Comparison of ENCODE assay signal across 9 mouse cellular contexts in the genomic region with DNA sequence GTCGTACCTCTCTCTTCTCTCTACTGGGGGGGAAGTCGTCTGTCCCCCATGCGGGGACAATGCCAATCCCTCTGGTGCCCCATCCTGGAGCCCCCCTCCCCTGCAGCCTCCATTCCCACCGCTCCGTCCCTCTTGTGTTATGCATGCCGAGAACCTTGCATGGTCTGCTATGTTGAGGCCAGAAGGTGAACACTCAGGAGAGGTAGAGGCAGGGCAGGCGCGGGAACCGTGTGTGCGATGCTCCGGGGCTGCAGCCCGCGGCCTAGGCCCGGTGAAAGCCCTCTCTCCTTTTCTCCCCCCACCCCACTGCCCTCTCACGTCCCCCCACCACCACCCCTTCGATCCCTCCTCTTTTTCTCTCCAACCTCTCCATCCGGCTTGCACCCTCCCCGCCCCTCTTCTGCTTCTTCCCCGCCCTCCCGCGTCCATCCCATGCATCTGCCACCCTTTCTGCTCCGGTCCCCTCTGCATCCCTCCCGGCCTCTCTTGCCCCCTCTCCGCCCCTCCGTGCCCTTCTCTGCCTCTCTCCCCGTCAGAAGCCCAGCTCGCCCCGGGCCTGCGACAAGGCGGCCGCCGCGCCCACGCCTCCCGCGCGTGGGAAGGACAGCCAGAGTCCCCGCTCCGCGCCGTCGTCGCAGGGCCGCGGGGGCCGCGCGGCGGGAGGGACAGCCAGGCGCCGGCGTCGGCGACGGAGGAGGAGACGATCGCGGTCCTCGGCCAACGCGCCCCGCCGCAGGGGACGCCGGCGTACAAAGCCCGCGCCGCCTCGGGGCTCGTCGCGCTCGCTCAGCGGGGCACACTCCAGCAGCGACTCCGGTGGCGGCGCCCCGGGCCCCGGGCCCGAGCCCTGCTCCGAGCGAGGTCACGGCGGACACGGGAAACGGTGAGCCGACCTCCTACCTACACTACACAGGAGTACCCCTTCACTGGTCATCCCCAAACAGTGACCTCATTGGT. TPM values are rescaled to one million over a fixed set of nuclear protein-coding genes. Genes with fewer than 3 reads are reported as not detected.
DNase-seq lines count a peak whose midpoint lies in the region; ATAC-seq and TF ChIP-seq lines count a peak whose summit lies in the region.
"Had no signal": no experiment of that assay in that cellular context is flagged by ENCODE, and none has a peak within 500 bp of the region (broad histone marks: within the 10 kb centered on the region; RNA-seq: fewer than 3 reads in every experiment).

No protein-coding gene starts in this region.

- DNase-seq in kidney, postnatal 0 days (ENCODE audit: low spot score) = peak; percentile 55
- DNase-seq in kidney, adult 9 months = no peak
- DNase-seq in brain, adult 2 months (ENCODE audit: low read depth, low spot score) = peak; percentile 49
- DNase-seq in forebrain, embryonic 11.5 days (ENCODE audit: low spot score) = no peak
- DNase-seq in kidney, postnatal 14 days = peak; percentile 41
- no peak for DNase-seq in gastrocnemius, adult 18-20 months (ENCODE audit: low spot score)

- no peaks in the 10 kb centered on the region for H3K9me3 ChIP-seq in kidney, postnatal 0 days (replicated peaks; ENCODE audit: low read length)
- H3K9me3 ChIP-seq in forebrain, embryonic 11.5 days (ENCODE audit: control insufficient read depth, low read length) = no peaks in the 10 kb centered on the region
- H3K9me3 ChIP-seq in neural tube, embryonic 13.5 days = no peaks in the 10 kb centered on the region

- peak overlapping the region; percentile 49 for H3K4me3 ChIP-seq in kidney, postnatal 0 days (replicated peaks; ENCODE audit: low read depth, low read length)
- peak overlapping the region; percentile 45 for H3K4me3 ChIP-seq in forebrain, embryonic 11.5 days (ENCODE audit: low read depth, low read length)
- H3K4me3 ChIP-seq in neural tube, embryonic 13.5 days = peak overlapping the region; percentile 45

- H3K9ac ChIP-seq in kidney, postnatal 0 days (ENCODE audit: low read depth, low read length) = peak overlapping the region; percentile 58
- peak overlapping the region; percentile 49 for H3K9ac ChIP-seq in forebrain, embryonic 11.5 days (ENCODE audit: low read length)
- H3K9ac ChIP-seq in neural tube, embryonic 13.5 days = peak overlapping the region; percentile 83

- peak; percentile 27; the same call in 1 of the 2 replicates for ATAC-seq in kidney, postnatal 0 days (replicated peaks; ENCODE audit: low FRiP score, low read depth)
- peak; percentile 49 for ATAC-seq in forebrain, embryonic 11.5 days (replicated peaks; ENCODE audit: low FRiP score)
- ATAC-seq in neural tube, embryonic 13.5 days (ENCODE audit: low read depth) = peak; percentile 54
- ATAC-seq in erythroblast, adult 5-6 weeks (replicated peaks; ENCODE audit: low FRiP score, poor library complexity, severe bottlenecking) = no peak

- TF ChIP-seq CTCF in kidney, postnatal 0 days (IDR thresholded peaks at IDR 0.05; ENCODE audit: low read depth) = no peak

- under 1% methylated on average over 85 of the region's 89 CpGs for WGBS in kidney, postnatal 0 days
- under 1% methylated on average over 87 of the region's 89 CpGs for WGBS in forebrain, embryonic 11.5 days
- WGBS in neural tube, embryonic 13.5 days = under 1% methylated on average over 64 of the region's 89 CpGs

- H3K27me3 ChIP-seq in kidney, postnatal 0 days (ENCODE audit: insufficient read depth, low read length) = peaks cover 20% of the 10 kb centered on the region
- H3K27me3 ChIP-seq in forebrain, embryonic 11.5 days (ENCODE audit: control insufficient read depth, insufficient read depth, low read length) = peaks cover 39% of the 10 kb centered on the region
- peaks cover 65% of the 10 kb centered on the region for H3K27me3 ChIP-seq in neural tube, embryonic 13.5 days

- peaks cover 6% of the 10 kb centered on the region; the same call in 1 of the 2 replicates for H3K4me1 ChIP-seq in kidney, postnatal 0 days (replicated peaks; ENCODE audit: insufficient read depth, low read length)
- peaks cover 7% of the 10 kb centered on the region; the same call in 1 of the 2 replicates for H3K4me1 ChIP-seq in forebrain, embryonic 11.5 days (replicated peaks; ENCODE audit: control insufficient read depth, insufficient read depth, low read length)
- H3K4me1 ChIP-seq in neural tube, embryonic 13.5 days (replicated peaks) = peaks cover 25% of the 10 kb centered on the region

- H3K36me3 ChIP-seq in kidney, postnatal 0 days (ENCODE audit: insufficient read depth, low read length) = no peaks in the 10 kb centered on the region
- no peaks in the 10 kb centered on the region for H3K36me3 ChIP-seq in forebrain, embryonic 11.5 days (ENCODE audit: control insufficient read depth, insufficient read depth, low read length)
- peaks cover 31% of the 10 kb centered on the region for H3K36me3 ChIP-seq in neural tube, embryonic 13.5 days

- peak overlapping the region; percentile 86 for H3K4me2 ChIP-seq in kidney, postnatal 0 days (ENCODE audit: low read length)
- peak overlapping the region; percentile 80 for H3K4me2 ChIP-seq in forebrain, embryonic 11.5 days (ENCODE audit: low read depth, low read length, severe bottlenecking)
- peak overlapping the region; percentile 75 for H3K4me2 ChIP-seq in neural tube, embryonic 13.5 days

- no peak overlapping the region for H3K27ac ChIP-seq in kidney, postnatal 0 days
- H3K27ac ChIP-seq in forebrain, embryonic 11.5 days (ENCODE audit: low read depth, low read length) = no peak overlapping the region
- H3K27ac ChIP-seq in neural tube, embryonic 13.5 days (replicated peaks) = peak overlapping the region; percentile 59

RNA-seq across cellular contexts. Expression of a gene that starts 19.8 kb away (rescaled TPM):
- 99.9 and 113 TPM in 2 replicates for polyA plus RNA-seq in kidney, postnatal 0 days (2015; fragmentation: Nextera tagmentation; extraction: Ambion mirVana)
- 11.4 and 11.8 TPM in 2 replicates for polyA plus RNA-seq in forebrain, embryonic 11.5 days (2014; fragmentation: Nextera tagmentation; extraction: Ambion mirVana)
- polyA plus RNA-seq in neural tube, embryonic 13.5 days (2015; fragmentation: Nextera tagmentation; extraction: Ambion mirVana) = 15.8 and 19.3 TPM in 2 replicates
- not detected in 2 replicates for total RNA-seq in erythroblast, adult 5-6 weeks (2015; ENCODE audit: low replicate concordance)
- not detected in 2 replicates for total RNA-seq in erythroblast, adult 5-6 weeks (2017; ENCODE audit: low replicate concordance)
- total RNA-seq in gastrocnemius, adult 18-20 months (2021) = 100 to 1,000 TPM; 239 to 482 TPM
- total RNA-seq: hematopoietic stem cell, adult 5-6 weeks had no signal

Comparison
In these comparisons a context has a peak if more than half of its experiments do, and no peak if none do; other contexts are left out.
1. DNase-seq: peak in kidney, postnatal 0 days (single experiment), brain, adult 2 months (single experiment) and kidney, postnatal 14 days (single experiment); none in kidney, adult 9 months (single experiment), forebrain, embryonic 11.5 days (single experiment) and gastrocnemius, adult 18-20 months (single experiment).
2. Peak in every context shown above with its lines, with median percentiles within 50 percentile points of each other: H3K4me2 ChIP-seq, H3K4me3 ChIP-seq and H3K9ac ChIP-seq.